Mouse (Mus musculus): Measurements from ENCODE around the gene Olfr577. TPM values are rescaled to one million over a fixed set of nuclear protein-coding genes. Genes with fewer than 3 reads are reported as not detected.

The Olfr577 gene
- polyA plus RNA-seq, 1 experiment from 2014 or later: not detected

Other genes starting within 250 kb of the Olfr577 start
- not detected in 2 replicates for gene Olfr559, start 248.5 kb downstream of the Olfr577 start, polyA plus RNA-seq (2016; fragmentation: Nextera tagmentation; extraction: Ambion mirVana)
- gene Olfr560, start 216.6 kb downstream of the Olfr577 start, polyA plus RNA-seq (2016; fragmentation: Nextera tagmentation; extraction: Ambion mirVana): not detected in 2 replicates
- gene Olfr78, start 216.5 kb downstream of the Olfr577 start, polyA plus RNA-seq (2016; fragmentation: Nextera tagmentation; extraction: Ambion mirVana): 0.18 and 0.19 TPM in 2 replicates
- not detected in 2 replicates for gene Olfr561, start 204.7 kb downstream of the Olfr577 start, polyA plus RNA-seq (2016; fragmentation: Nextera tagmentation; extraction: Ambion mirVana)
- not detected in 2 replicates for gene Olfr564, start 172.5 kb downstream of the Olfr577 start, polyA plus RNA-seq (2016; fragmentation: Nextera tagmentation; extraction: Ambion mirVana)
- gene Olfr566, start 117.2 kb downstream of the Olfr577 start, polyA plus RNA-seq (2016; fragmentation: Nextera tagmentation; extraction: Ambion mirVana): not detected in 2 replicates
- not detected in 2 replicates for gene Olfr568, start 98.8 kb downstream of the Olfr577 start, polyA plus RNA-seq (2016; fragmentation: Nextera tagmentation; extraction: Ambion mirVana)
- not detected in 2 replicates for gene Olfr569, start 85.1 kb downstream of the Olfr577 start, polyA plus RNA-seq (2016; fragmentation: Nextera tagmentation; extraction: Ambion mirVana)
- gene Olfr570, start 81.4 kb downstream of the Olfr577 start, polyA plus RNA-seq (2016; fragmentation: Nextera tagmentation; extraction: Ambion mirVana): not detected in 2 replicates
- 0.06 and 0.23 TPM in 2 replicates for gene Olfr571, start 58.4 kb downstream of the Olfr577 start, polyA plus RNA-seq (2016; fragmentation: Nextera tagmentation; extraction: Ambion mirVana)
- not detected in 2 replicates for gene Olfr572, start 51.5 kb downstream of the Olfr577 start, polyA plus RNA-seq (2016; fragmentation: Nextera tagmentation; extraction: Ambion mirVana)
- not detected in 2 replicates for gene Olfr573-ps1, start 33.4 kb downstream of the Olfr577 start, polyA plus RNA-seq (2016; fragmentation: Nextera tagmentation; extraction: Ambion mirVana)
- gene Olfr574, start 27.5 kb downstream of the Olfr577 start, polyA plus RNA-seq (2016; fragmentation: Nextera tagmentation; extraction: Ambion mirVana): not detected in 2 replicates
- gene Olfr575, start 17.2 kb downstream of the Olfr577 start, polyA plus RNA-seq (2016; fragmentation: Nextera tagmentation; extraction: Ambion mirVana): not detected in 2 replicates
- gene Olfr576, start 13.3 kb downstream of the Olfr577 start, polyA plus RNA-seq (2016; fragmentation: Nextera tagmentation; extraction: Ambion mirVana): not detected in 2 replicates
- gene Olfr578, start 13.4 kb upstream of the Olfr577 start, polyA plus RNA-seq (2016; fragmentation: Nextera tagmentation; extraction: Ambion mirVana): not detected in 2 replicates
- gene Olfr582, start 62.1 kb upstream of the Olfr577 start, polyA plus RNA-seq (2016; fragmentation: Nextera tagmentation; extraction: Ambion mirVana): not detected in 2 replicates
- not detected in 2 replicates for gene Olfr583, start 75.4 kb upstream of the Olfr577 start, polyA plus RNA-seq (2016; fragmentation: Nextera tagmentation; extraction: Ambion mirVana)
- gene Olfr584, start 105.9 kb upstream of the Olfr577 start, polyA plus RNA-seq (2016; fragmentation: Nextera tagmentation; extraction: Ambion mirVana): not detected in 2 replicates
- gene Olfr585, start 121.8 kb upstream of the Olfr577 start, polyA plus RNA-seq (2016; fragmentation: Nextera tagmentation; extraction: Ambion mirVana): not detected in 2 replicates
- gene Olfr586, start 149.7 kb upstream of the Olfr577 start, polyA plus RNA-seq (2016; fragmentation: Nextera tagmentation; extraction: Ambion mirVana): not detected in 2 replicates
- gene Olfr588-ps1, start 164.9 kb upstream of the Olfr577 start, polyA plus RNA-seq (2016; fragmentation: Nextera tagmentation; extraction: Ambion mirVana): not detected in 2 replicates
- gene Olfr589, start 180.4 kb upstream of the Olfr577 start, polyA plus RNA-seq (2016; fragmentation: Nextera tagmentation; extraction: Ambion mirVana): not detected in 2 replicates
- gene Olfr591, start 202.4 kb upstream of the Olfr577 start, polyA plus RNA-seq (2016; fragmentation: Nextera tagmentation; extraction: Ambion mirVana): not detected in 2 replicates
- not detected in 2 replicates for gene Olfr592, start 208.9 kb upstream of the Olfr577 start, polyA plus RNA-seq (2016; fragmentation: Nextera tagmentation; extraction: Ambion mirVana)
- gene Olfr593, start 235.9 kb upstream of the Olfr577 start, polyA plus RNA-seq (2016; fragmentation: Nextera tagmentation; extraction: Ambion mirVana): not detected in 2 replicates
- gene Olfr594, start 241.1 kb upstream of the Olfr577 start, polyA plus RNA-seq (2016; fragmentation: Nextera tagmentation; extraction: Ambion mirVana): not detected in 2 replicates

Data from embryonic facial prominence, embryonic 12.5 days (tissue).